Mouse (Mus musculus) liver, postnatal 0 days (tissue): Measurements from ENCODE around the gene Tsks.

Source experiments
- CTCF ChIP-seq: sonication (generic); IDR thresholded peaks from 2 replicates; pipeline ENCODE4 v1.5.1; 2016; ENCODE audit warnings: antibody characterized with exemption, low read depth
- EP300 ChIP-seq: IDR thresholded peaks from 2 replicates; pipeline ENCODE4 v1.6.1; 2016; ENCODE audit warnings: antibody characterized with exemption, low read depth, mild to moderate bottlenecking

- TF ChIP-seq CTCF (no peak), EP300 (no peak)
Measured at GRCm38 (mm10) chr7:44896499-44896898, 46.5 kb upstream of the Tsks start.
